Comparison of ENCODE assay signal across 20 mouse cellular contexts in the genomic region with DNA sequence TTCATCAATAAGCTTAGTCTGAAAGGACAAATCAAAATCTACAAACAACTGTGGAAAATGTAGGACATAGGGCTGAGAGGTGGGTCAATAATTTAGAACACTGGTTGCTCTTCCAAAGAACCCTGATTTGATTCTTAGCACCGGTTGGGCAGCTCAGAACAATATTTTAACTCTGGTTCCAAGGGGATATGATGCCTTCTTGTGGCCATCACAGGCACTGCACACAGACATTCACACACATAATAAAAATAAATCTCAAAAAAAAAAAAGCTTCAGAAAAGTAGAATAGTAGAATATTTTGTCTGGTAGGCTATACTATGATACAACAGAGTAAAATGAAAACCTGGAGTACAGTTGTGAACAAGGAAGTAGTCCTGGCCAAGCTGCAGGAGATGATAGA.
DNase-seq lines count a peak whose midpoint lies in the region; ATAC-seq and TF ChIP-seq lines count a peak whose summit lies in the region.
"Had no signal": no experiment of that assay in that cellular context is flagged by ENCODE, and none has a peak within 500 bp of the region (broad histone marks: within the 10 kb centered on the region; RNA-seq: fewer than 3 reads in every experiment).

No protein-coding gene starts in this region.

- no peaks in the 10 kb centered on the region for H3K4me1 ChIP-seq in hindbrain, postnatal 0 days (ENCODE audit: insufficient read depth, low read length)
- no peaks in the 10 kb centered on the region for H3K4me1 ChIP-seq in hindbrain, embryonic 13.5 days (replicated peaks)
- H3K4me1 ChIP-seq in lung, postnatal 0 days (ENCODE audit: insufficient read depth, low read depth, low read length) = no peaks in the 10 kb centered on the region
- no peaks in the 10 kb centered on the region for H3K4me1 ChIP-seq in MEL (ENCODE audit: control insufficient read depth in 1 of 2, insufficient read depth in 2 of 2, low read length in 2 of 2)
- H3K4me1 ChIP-seq in stomach, postnatal 0 days (replicated peaks; ENCODE audit: control insufficient read depth, insufficient read depth) = no peaks in the 10 kb centered on the region
- H3K4me1 ChIP-seq: forebrain, embryonic 13.5 days; heart, embryonic 13.5 days had no signal

- no peak for ATAC-seq in hindbrain, postnatal 0 days
- ATAC-seq in hindbrain, embryonic 13.5 days (ENCODE audit: low FRiP score) = no peak
- no peak for ATAC-seq in lung, postnatal 0 days
- ATAC-seq in stomach, postnatal 0 days (ENCODE audit: low FRiP score, low TSS enrichment) = no peak
- ATAC-seq: activated CD4-positive, CD25-positive, alpha-beta regulatory T cell, adult 4 months; forebrain, embryonic 13.5 days; hindbrain, embryonic 16.5 days had no signal

- TF ChIP-seq EP300 in lung, postnatal 0 days (IDR thresholded peaks at IDR 0.05) = no peak
- TF ChIP-seq EP300 in MEL (IDR thresholded peaks at IDR 0.05; ENCODE audit: low read depth in 1 of 2, low read length in 2 of 2) = no peak
- TF ChIP-seq EP300 in stomach, postnatal 0 days (optimal IDR thresholded peaks at IDR 0.05) = no peak

- no peak overlapping the region for H3K4me2 ChIP-seq in hindbrain, postnatal 0 days (ENCODE audit: low read depth, low read length)
- H3K4me2 ChIP-seq in hindbrain, embryonic 13.5 days = no peak overlapping the region
- H3K4me2 ChIP-seq in lung, postnatal 0 days (replicated peaks; ENCODE audit: low read depth, low read length) = no peak overlapping the region
- no peak overlapping the region for H3K4me2 ChIP-seq in stomach, postnatal 0 days (replicated peaks; ENCODE audit: low read depth)
- H3K4me2 ChIP-seq: forebrain, embryonic 13.5 days; heart, embryonic 13.5 days had no signal

- no peaks in the 10 kb centered on the region for H3K36me3 ChIP-seq in hindbrain, postnatal 0 days (ENCODE audit: insufficient read depth, low read length)
- H3K36me3 ChIP-seq in hindbrain, embryonic 13.5 days = no peaks in the 10 kb centered on the region
- H3K36me3 ChIP-seq in lung, postnatal 0 days (ENCODE audit: insufficient read depth, low read length) = no peaks in the 10 kb centered on the region
- H3K36me3 ChIP-seq in MEL (ENCODE audit: control insufficient read depth in 1 of 2, insufficient read depth in 2 of 2, low read length in 2 of 2) = no peaks in the 10 kb centered on the region
- H3K36me3 ChIP-seq in stomach, postnatal 0 days (ENCODE audit: control insufficient read depth, insufficient read depth, low read length) = no peaks in the 10 kb centered on the region
- H3K36me3 ChIP-seq: embryonic facial prominence, embryonic 10.5 days; heart, embryonic 13.5 days had no signal

- H3K4me3 ChIP-seq in hindbrain, postnatal 0 days (ENCODE audit: low read length) = no peak overlapping the region
- H3K4me3 ChIP-seq in hindbrain, embryonic 13.5 days = no peak overlapping the region
- no peak overlapping the region for H3K4me3 ChIP-seq in lung, postnatal 0 days (ENCODE audit: low read depth, low read length)
- H3K4me3 ChIP-seq in MEL (ENCODE audit: control insufficient read depth in 1 of 2, insufficient read depth in 1 of 2, low read depth in 2 of 2, low read length in 2 of 2) = no peak overlapping the region
- no peak overlapping the region for H3K4me3 ChIP-seq in stomach, postnatal 0 days (ENCODE audit: low read depth, low read length)
- H3K4me3 ChIP-seq: embryonic facial prominence, embryonic 10.5 days; forebrain, embryonic 13.5 days; heart, embryonic 13.5 days had no signal

- peak; percentile 9; the same call in 1 of the 2 replicates for TF ChIP-seq CTCF in hindbrain, postnatal 0 days (IDR thresholded peaks at IDR 0.05; ENCODE audit: low read depth)
- peak; percentile 23 for TF ChIP-seq CTCF in lung, postnatal 0 days (IDR thresholded peaks at IDR 0.05)
- peak in 1 of 3 experiments; percentile 13; a peak in 1 of 6 replicates for TF ChIP-seq CTCF in MEL (IDR thresholded peaks at IDR 0.05 in 2 of 3, conservative IDR thresholded peaks at IDR 0.05 in 1 of 3; ENCODE audit: control insufficient read depth in 1 of 3, insufficient read depth in 1 of 3, low read depth in 2 of 3, low read length in 3 of 3, poor library complexity in 1 of 3, severe bottlenecking in 1 of 3)
- peak; percentile 47 for TF ChIP-seq CTCF in stomach, postnatal 0 days (IDR thresholded peaks at IDR 0.05; ENCODE audit: low read depth)

- H3K9me3 ChIP-seq in hindbrain, postnatal 0 days (ENCODE audit: low read length) = no peaks in the 10 kb centered on the region
- no peaks in the 10 kb centered on the region for H3K9me3 ChIP-seq in hindbrain, embryonic 13.5 days
- H3K9me3 ChIP-seq in lung, postnatal 0 days (ENCODE audit: low read length) = no peaks in the 10 kb centered on the region
- H3K9me3 ChIP-seq in MEL (replicated peaks; ENCODE audit: insufficient read depth, low read length) = no peaks in the 10 kb centered on the region
- no peaks in the 10 kb centered on the region for H3K9me3 ChIP-seq in stomach, postnatal 0 days (ENCODE audit: control insufficient read depth, low read length)
- H3K9me3 ChIP-seq: embryonic facial prominence, embryonic 10.5 days; forebrain, embryonic 13.5 days had no signal

- H3K79me2 ChIP-seq in MEL (ENCODE audit: control insufficient read depth, insufficient read depth, low read length, poor library complexity) = no peaks in the 10 kb centered on the region

- no peaks in the 10 kb centered on the region for H3K27me3 ChIP-seq in hindbrain, postnatal 0 days (ENCODE audit: insufficient read depth, low read length)
- no peaks in the 10 kb centered on the region for H3K27me3 ChIP-seq in hindbrain, embryonic 13.5 days
- no peaks in the 10 kb centered on the region for H3K27me3 ChIP-seq in lung, postnatal 0 days (replicated peaks; ENCODE audit: insufficient read depth, low read length)
- H3K27me3 ChIP-seq in MEL (ENCODE audit: control insufficient read depth in 1 of 2, insufficient read depth in 2 of 2, low read length in 2 of 2) = no peaks in the 10 kb centered on the region; a peak in 1 of 4 replicates
- H3K27me3 ChIP-seq in stomach, postnatal 0 days (ENCODE audit: control insufficient read depth, insufficient read depth, low read length) = no peaks in the 10 kb centered on the region
- H3K27me3 ChIP-seq: forebrain, embryonic 13.5 days; heart, embryonic 13.5 days had no signal

- H3K27ac ChIP-seq in hindbrain, postnatal 0 days = no peak overlapping the region
- H3K27ac ChIP-seq in hindbrain, embryonic 13.5 days = no peak overlapping the region
- no peak overlapping the region for H3K27ac ChIP-seq in lung, postnatal 0 days (ENCODE audit: low read length)
- no peak overlapping the region for H3K27ac ChIP-seq in MEL (ENCODE audit: control insufficient read depth, low read depth, low read length)
- no peak overlapping the region for H3K27ac ChIP-seq in stomach, postnatal 0 days (replicated peaks)
- H3K27ac ChIP-seq: embryonic facial prominence, embryonic 10.5 days; forebrain, embryonic 13.5 days; heart, embryonic 13.5 days had no signal

- TF ChIP-seq RAD21 in MEL (IDR thresholded peaks at IDR 0.05; ENCODE audit: low read depth, low read length) = peak; percentile 13

- TF ChIP-seq POLR2A in MEL (IDR thresholded peaks at IDR 0.05; ENCODE audit: control insufficient read depth in 1 of 2, insufficient read depth in 1 of 2, low read depth in 1 of 2, low read length in 2 of 2, poor library complexity in 1 of 2) = no peak

- no peak for DNase-seq in hindbrain, postnatal 0 days (ENCODE audit: low spot score)
- no peak for DNase-seq in lung, postnatal 0 days (ENCODE audit: low spot score)
- no peak for DNase-seq in lung, postnatal 4 days
- no peak for DNase-seq in MEL (ENCODE audit: low read depth, low spot score)
- no peak for DNase-seq in stomach, postnatal 0 days (ENCODE audit: low spot score)
- no peak for DNase-seq in right cerebral cortex, postnatal 25 days
- no peak for DNase-seq in embryo, embryonic 11 days
- DNase-seq: adrenal gland, postnatal 14 days; cerebellum, adult 11-12 months; cerebellum, adult 9-10 months; cerebellum, postnatal 25 days; gastrocnemius, postnatal 10 days; heart, postnatal 36 days; kidney, adult 11 months had no signal

- WGBS in hindbrain, postnatal 0 days = 80% methylated on average over 1 of the region's 1 CpGs
- WGBS in hindbrain, embryonic 13.5 days = 87% methylated on average over 1 of the region's 1 CpGs
- 84% methylated on average over 1 of the region's 1 CpGs for WGBS in lung, postnatal 0 days
- 79% methylated on average over 1 of the region's 1 CpGs for WGBS in stomach, postnatal 0 days

- H3K9ac ChIP-seq in hindbrain, postnatal 0 days (replicated peaks; ENCODE audit: low read length) = no peak overlapping the region
- no peak overlapping the region for H3K9ac ChIP-seq in hindbrain, embryonic 13.5 days
- no peak overlapping the region for H3K9ac ChIP-seq in lung, postnatal 0 days (replicated peaks; ENCODE audit: low read depth)
- H3K9ac ChIP-seq in MEL (ENCODE audit: control insufficient read depth, low read depth, low read length, poor library complexity, severe bottlenecking) = no peak overlapping the region
- no peak overlapping the region for H3K9ac ChIP-seq in stomach, postnatal 0 days (ENCODE audit: low read length)
- H3K9ac ChIP-seq: forebrain, embryonic 13.5 days; heart, embryonic 13.5 days had no signal

TF ChIP-seq in MEL, 35 proteins besides CTCF, POLR2A, EP300 and RAD21 (continues in another document):
- TF ChIP-seq POLR2AphosphoS2 (IDR thresholded peaks at IDR 0.05; ENCODE audit: low read length) (no peak), USF2 (IDR thresholded peaks at IDR 0.05; ENCODE audit: borderline replicate concordance in 1 of 2, insufficient read depth in 1 of 2, low read depth in 1 of 2, low read length in 2 of 2) (no peak), NRF1 (IDR thresholded peaks at IDR 0.05; ENCODE audit: insufficient read depth, low read depth, low read length, poor library complexity, severe bottlenecking) (no peak), MYC (IDR thresholded peaks at IDR 0.05; ENCODE audit: low read depth, low read length) (no peak), NELFE (IDR thresholded peaks at IDR 0.05; ENCODE audit: low read depth, low read length) (no peak), RCOR1 (IDR thresholded peaks at IDR 0.05; ENCODE audit: low read depth, low read length) (no peak), GATA1 (IDR thresholded peaks at IDR 0.05; ENCODE audit: low read depth, low read length) (no peak), E2F4 (IDR thresholded peaks at IDR 0.05; ENCODE audit: borderline replicate concordance, low read depth, low read length) (no peak), TBP (IDR thresholded peaks at IDR 0.05; ENCODE audit: low read depth, low read length) (no peak), MAFK (IDR thresholded peaks at IDR 0.05; ENCODE audit: borderline replicate concordance, low read depth, low read length) (no peak), TCF12 (IDR thresholded peaks at IDR 0.05; ENCODE audit: low read depth, low read length) (no peak), ZC3H11A (IDR thresholded peaks at IDR 0.05; ENCODE audit: low read depth, low read length) (no peak), ETS1 (IDR thresholded peaks at IDR 0.05; ENCODE audit: low read depth, low read length) (no peak), SIN3A (IDR thresholded peaks at IDR 0.05; ENCODE audit: low read length) (no peak), JUND (IDR thresholded peaks at IDR 0.05; ENCODE audit: low read depth, low read length) (no peak), MEF2A (IDR thresholded peaks at IDR 0.05; ENCODE audit: extremely low read depth, insufficient replicate concordance, low read depth, low read length, poor library complexity, severe bottlenecking) (no peak)
